Mouse (Mus musculus) stomach, embryonic 15.5 days (tissue): Measurements from ENCODE around the gene Tcp11l1. TPM values are rescaled to one million over a fixed set of nuclear protein-coding genes. Genes with fewer than 3 reads are reported as not detected.

Source experiments
- ATAC-seq: fragments of 200-750 bp; cut with Nextera tagmentation; 2 replicates; pipeline ENCODE4 v1.8.0; 2017; ENCODE audit warnings: low read depth, moderate number of reproducible peaks, moderate TSS enrichment; ENCODE audit not compliant: insufficient read depth, low FRiP score
- H3K27ac ChIP-seq: fragments of 300-500 bp; sonication (generic); 2 replicates; pipeline ENCODE4 v1.5.1; 2015; ENCODE audit warnings: mild to moderate bottlenecking, inconsistent platforms
- H3K27me3 ChIP-seq: fragments of 300-500 bp; sonication (generic); replicated peaks from 2 replicates; pipeline ENCODE4 v1.6.1; 2015; ENCODE audit warnings: inconsistent platforms
- H3K36me3 ChIP-seq: fragments of 300-500 bp; sonication (generic); 2 replicates; pipeline ENCODE4 v1.6.1; 2015; ENCODE audit warnings: inconsistent platforms
- H3K4me1 ChIP-seq: fragments of 300-500 bp; sonication (generic); 2 replicates; pipeline ENCODE4 v1.6.1; 2015; ENCODE audit warnings: inconsistent platforms
- H3K4me2 ChIP-seq: fragments of 300-500 bp; sonication (generic); 2 replicates; pipeline ENCODE4 v1.6.1; 2015; ENCODE audit warnings: mild to moderate bottlenecking, inconsistent platforms
- H3K4me3 ChIP-seq: fragments of 300-500 bp; sonication (generic); replicated peaks from 2 replicates; pipeline ENCODE4 v1.5.1; 2015; ENCODE audit warnings: inconsistent platforms
- H3K9ac ChIP-seq: fragments of 300-500 bp; sonication (generic); 2 replicates; pipeline ENCODE4 v1.6.1; 2015; ENCODE audit warnings: inconsistent platforms
- H3K9me3 ChIP-seq: fragments of 300-500 bp; sonication (generic); 2 replicates; pipeline ENCODE4 v1.6.1; 2016; ENCODE audit warnings: inconsistent platforms
- WGBS: fragments of 180-500 bp; shearing (Covaris S2); methylation state at CpG from one replicate; pipeline ENCODE4 v1.1.7; 2015; 5-methylcytosine and 5-hydroxymethylcytosine counted together
- polyA plus RNA-seq: library from polyadenylated mRNA; unstranded; fragments of >200 nt; fragmentation: Nextera tagmentation; extraction: Ambion mirVana; gene quantifications from 2 replicates; pipeline ENCODE4 v1.2.1, GENCODE M21; 2015

Gene Tcp11l1
- 31.7 and 36.6 TPM in 2 replicates for polyA plus RNA-seq

DNA sequence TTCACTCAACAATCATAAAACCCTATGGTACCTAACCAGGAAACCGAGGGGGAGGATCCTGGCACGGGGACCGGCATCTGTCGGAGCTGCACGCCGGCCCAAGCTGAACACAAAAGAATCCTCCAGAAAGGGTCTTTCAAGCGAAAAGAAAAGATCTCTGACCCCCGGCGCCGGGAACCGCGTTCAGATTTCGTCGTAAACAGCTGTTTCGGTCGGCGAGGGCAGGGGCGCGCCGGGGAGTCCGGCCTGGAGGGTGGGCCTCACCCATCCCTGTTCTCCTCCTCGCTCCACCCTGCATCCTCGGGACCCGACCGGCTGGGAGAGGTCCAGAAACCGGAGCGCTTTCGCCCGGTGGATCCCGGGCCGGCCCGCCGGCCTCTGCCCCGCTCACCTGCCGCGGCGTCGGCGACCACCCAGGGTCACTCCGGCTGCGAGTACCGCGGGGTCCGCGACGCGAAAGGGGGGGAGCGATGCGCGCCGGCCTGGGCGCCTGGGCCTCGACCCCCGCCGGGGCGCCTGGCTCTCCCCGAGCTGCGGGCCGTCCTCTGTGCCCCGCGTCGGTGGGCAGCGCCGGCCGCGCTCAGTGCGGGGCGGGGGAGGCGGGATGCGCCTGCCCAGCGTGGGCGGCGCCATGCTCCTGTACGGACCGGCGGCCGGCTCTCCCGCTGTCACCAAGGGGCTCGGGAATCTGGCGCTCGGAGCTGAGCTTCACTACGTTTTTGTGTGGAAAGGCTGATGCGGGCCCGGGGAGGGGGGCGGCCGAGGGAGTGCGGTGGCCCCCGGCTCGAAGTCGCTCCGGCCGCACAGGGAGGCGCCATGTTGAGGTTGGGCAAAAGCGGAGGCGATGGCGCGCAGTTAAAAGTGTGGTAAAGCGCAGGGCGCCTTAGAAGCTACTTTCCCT lies at the start of gene Tcp11l1:
Gene Tcp11l1 (minus strand): TSS at position 585 of the 901 bp plus-strand sequence.
- peak; percentile 86 for ATAC-seq
- Histone ChIP-seq H3K9me3 (no peaks in the 10 kb centered on the region), H3K4me1 (0 out of 2 replicates have a peak, but pooled peaks cover 4% of the 10 kb centered on the region), H3K27ac (peak within 1 kb of the TSS; percentile 74), H3K27me3 (no peaks in the 10 kb centered on the region), H3K9ac (peak within 1 kb of the TSS; percentile 78), H3K36me3 (no peaks in the 10 kb centered on the region), H3K4me2 (peak within 1 kb of the TSS; percentile 83), H3K4me3 (peak within 1 kb of the TSS; percentile 87)
- WGBS = under 1% methylated on average over 76 of the region's 99 CpGs

DNA sequence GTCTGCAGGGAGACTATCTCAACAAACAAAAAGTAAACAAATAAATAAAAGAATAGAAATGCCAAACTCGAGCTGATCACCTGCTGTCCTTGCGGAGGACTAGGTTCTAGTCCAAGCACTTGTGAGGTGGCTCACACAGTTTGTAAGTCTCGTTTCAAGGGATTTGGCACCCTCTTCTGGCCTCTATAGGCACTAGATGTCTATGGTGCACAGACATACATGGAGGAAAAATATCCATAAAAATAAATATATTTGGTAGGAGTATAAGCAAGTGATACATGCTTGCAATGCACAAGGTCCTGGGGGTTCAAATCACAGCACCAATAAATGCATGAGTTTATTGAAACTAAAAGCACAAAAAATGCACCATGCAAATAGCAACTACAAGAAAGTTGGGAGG lies 38.6 kb upstream of the Tcp11l1 start:
- H3K27ac ChIP-seq = no peak overlapping the region
- no peak; the same call in 1 of the 2 replicates for ATAC-seq
- no peak overlapping the region for H3K9ac ChIP-seq
- H3K4me2 ChIP-seq = no peak overlapping the region
- no peaks in the 10 kb centered on the region for H3K4me1 ChIP-seq
- no peak overlapping the region for H3K4me3 ChIP-seq
- WGBS = 55% methylated on average over 3 of the region's 3 CpGs
- H3K9me3 ChIP-seq = no peaks in the 10 kb centered on the region
- no peaks in the 10 kb centered on the region for H3K36me3 ChIP-seq
- H3K27me3 ChIP-seq = no peaks in the 10 kb centered on the region

DNA sequence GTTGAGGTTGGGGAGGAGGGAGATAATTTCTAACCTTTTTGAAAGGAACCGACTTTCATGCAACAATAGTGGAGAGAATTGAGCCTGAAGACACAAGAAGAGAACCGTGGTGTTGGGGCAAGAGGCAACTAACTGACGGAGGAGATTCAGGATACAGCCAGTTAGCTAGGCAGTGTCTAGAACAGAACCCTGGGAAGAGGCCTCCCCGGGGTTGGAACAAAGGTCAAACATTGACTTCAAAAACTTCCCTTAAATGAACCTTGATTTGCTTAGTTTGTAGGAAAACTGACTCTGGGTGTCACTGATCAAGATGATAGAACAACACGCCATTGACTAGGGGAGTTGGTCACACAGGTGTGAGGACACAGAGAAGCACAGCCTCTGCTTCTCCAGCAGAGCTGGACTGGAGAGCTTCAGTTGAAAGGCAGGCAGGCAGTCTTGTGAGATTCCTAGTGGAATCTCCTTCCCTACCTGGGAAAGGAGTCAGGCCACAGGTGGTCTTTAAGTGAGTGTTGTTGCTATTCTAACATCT lies 36.7 kb upstream of the Tcp11l1 start:
- 72% methylated on average over 5 of the region's 5 CpGs for WGBS
- no peak for ATAC-seq

DNA sequence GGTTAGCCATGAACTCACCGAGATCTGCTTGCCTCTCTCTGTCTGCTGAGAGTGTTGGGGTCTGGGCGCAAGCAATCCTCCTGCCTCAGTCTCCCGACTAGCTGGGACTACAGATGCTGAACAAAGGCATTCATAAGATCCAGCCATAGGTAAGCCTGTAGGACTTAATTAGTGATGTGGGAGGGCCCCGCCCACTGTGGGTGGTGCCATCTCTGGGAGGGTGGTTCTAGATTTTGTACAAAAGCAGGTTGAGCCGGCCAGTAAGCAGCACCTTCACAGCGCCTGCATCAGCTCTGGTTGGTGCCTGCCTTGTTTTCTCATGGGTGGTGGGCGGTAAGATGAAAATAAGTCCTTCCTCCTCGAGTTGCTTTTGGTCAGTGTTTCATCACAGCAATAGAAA lies 34.3 kb upstream of the Tcp11l1 start:
- no peak for ATAC-seq
- no peaks in the 10 kb centered on the region for H3K9me3 ChIP-seq
- H3K4me2 ChIP-seq = no peak overlapping the region
- H3K4me3 ChIP-seq = no peak overlapping the region
- H3K36me3 ChIP-seq = no peaks in the 10 kb centered on the region
- 54% methylated on average over 8 of the region's 8 CpGs for WGBS
- no peak overlapping the region for H3K27ac ChIP-seq
- no peak overlapping the region for H3K9ac ChIP-seq
- H3K27me3 ChIP-seq = no peaks in the 10 kb centered on the region
- 0 out of 2 replicates have a peak, but pooled peaks cover 8% of the 10 kb centered on the region for H3K4me1 ChIP-seq

More for the DNA sequence above, 36.7 kb upstream of the Tcp11l1 start:
- no peak overlapping the region for H3K4me2 ChIP-seq
- H3K4me1 ChIP-seq = no peaks in the 10 kb centered on the region
- no peaks in the 10 kb centered on the region for H3K36me3 ChIP-seq
- H3K27me3 ChIP-seq = no peaks in the 10 kb centered on the region
- H3K9me3 ChIP-seq = no peaks in the 10 kb centered on the region
- no peak overlapping the region for H3K27ac ChIP-seq
- H3K4me3 ChIP-seq = no peak overlapping the region
- no peak overlapping the region for H3K9ac ChIP-seq

DNA sequence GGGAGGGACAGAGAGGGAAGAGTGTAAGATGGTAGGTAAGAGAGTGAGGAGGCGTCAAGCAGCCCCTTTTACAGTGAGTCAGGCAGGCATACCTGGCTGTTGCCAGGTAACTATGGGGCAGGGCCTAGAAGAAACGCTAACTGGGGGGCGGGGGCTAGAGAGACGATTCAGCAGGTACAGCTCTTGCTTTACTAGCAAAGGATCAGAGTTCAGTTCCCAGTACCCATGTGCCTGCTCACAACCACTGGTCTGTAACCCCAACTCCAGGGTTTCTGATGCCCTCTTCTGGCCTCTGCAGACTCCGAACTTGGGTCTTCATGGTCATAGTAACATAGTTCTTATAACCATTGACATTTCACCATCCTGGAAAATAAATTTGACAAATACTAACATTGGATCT lies 32.0 kb upstream of the Tcp11l1 start:
- Histone ChIP-seq H3K4me1 (0 out of 2 replicates have a peak, but pooled peaks cover 10% of the 10 kb centered on the region), H3K9ac (no peak overlapping the region), H3K4me3 (no peak overlapping the region), H3K9me3 (no peaks in the 10 kb centered on the region), H3K27me3 (no peaks in the 10 kb centered on the region), H3K27ac (no peak overlapping the region), H3K4me2 (no peak overlapping the region), H3K36me3 (no peaks in the 10 kb centered on the region)
- no peak for ATAC-seq
- WGBS = 50% methylated on average over 5 of the region's 5 CpGs

DNA sequence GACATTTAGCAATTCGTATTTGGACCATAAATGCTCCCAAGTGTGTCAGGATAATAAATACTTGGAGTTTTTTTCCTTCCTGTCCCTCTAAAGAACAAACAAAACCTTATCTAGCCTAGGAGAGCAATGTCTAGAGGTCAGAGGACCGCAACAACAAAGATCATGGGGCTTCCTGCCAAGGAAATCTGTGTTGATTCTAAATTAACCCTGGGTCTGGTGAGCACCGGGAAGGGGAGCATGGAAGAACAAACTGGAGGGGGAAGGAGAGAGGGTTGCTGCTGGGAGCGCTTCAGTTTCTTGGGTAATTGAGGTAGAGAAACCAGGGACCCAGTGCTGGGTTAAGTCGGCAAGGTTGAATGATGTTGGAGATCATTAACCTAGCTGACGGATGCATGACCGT lies 31.2 kb upstream of the Tcp11l1 start:
- no peaks in the 10 kb centered on the region for H3K9me3 ChIP-seq
- H3K27ac ChIP-seq = no peak overlapping the region
- H3K9ac ChIP-seq = no peak overlapping the region; the same call in 1 of the 2 replicates
- H3K4me2 ChIP-seq = peak overlapping the region; percentile 76
- H3K36me3 ChIP-seq = no peaks in the 10 kb centered on the region
- H3K4me1 ChIP-seq = 0 out of 2 replicates have a peak, but pooled peaks cover 10% of the 10 kb centered on the region
- peak overlapping the region; percentile 68 for H3K4me3 ChIP-seq
- 11% methylated on average over 7 of the region's 7 CpGs for WGBS
- ATAC-seq = no peak
- no peaks in the 10 kb centered on the region for H3K27me3 ChIP-seq

DNA sequence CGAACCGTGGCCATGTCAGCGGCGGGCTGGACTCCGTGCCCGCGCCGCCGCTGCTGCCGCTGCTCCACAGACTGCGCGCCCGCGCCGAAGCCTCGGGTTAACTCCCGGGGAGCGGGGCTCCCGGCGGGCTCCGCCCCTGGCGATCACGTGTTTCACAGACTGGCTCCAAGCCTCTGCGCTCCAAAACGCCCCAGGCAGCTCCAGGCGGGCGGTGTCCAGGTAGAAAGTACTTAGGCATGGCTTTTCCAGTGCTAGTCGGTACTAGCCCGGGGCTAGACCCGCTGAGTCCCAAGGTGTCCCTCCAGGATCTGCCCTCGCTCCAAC lies 30.7 kb upstream of the Tcp11l1 start, which contains the start of gene Depdc7:
Gene Depdc7 (minus strand): TSS at position 138 of the 324 bp plus-strand sequence.
- Histone ChIP-seq H3K36me3 (no peaks in the 10 kb centered on the region), H3K4me3 (peak within 1 kb of the TSS; percentile 68), H3K4me2 (peak within 1 kb of the TSS; percentile 76), H3K27ac (peak within 1 kb of the TSS; percentile 22; the same call in 1 of the 2 replicates), H3K4me1 (0 out of 2 replicates have a peak, but pooled peaks cover 10% of the 10 kb centered on the region), H3K9me3 (no peaks in the 10 kb centered on the region), H3K27me3 (no peaks in the 10 kb centered on the region), H3K9ac (peak within 1 kb of the TSS; percentile 72)
- under 1% methylated on average over 31 of the region's 31 CpGs for WGBS
- ATAC-seq = peak; percentile 91

DNA sequence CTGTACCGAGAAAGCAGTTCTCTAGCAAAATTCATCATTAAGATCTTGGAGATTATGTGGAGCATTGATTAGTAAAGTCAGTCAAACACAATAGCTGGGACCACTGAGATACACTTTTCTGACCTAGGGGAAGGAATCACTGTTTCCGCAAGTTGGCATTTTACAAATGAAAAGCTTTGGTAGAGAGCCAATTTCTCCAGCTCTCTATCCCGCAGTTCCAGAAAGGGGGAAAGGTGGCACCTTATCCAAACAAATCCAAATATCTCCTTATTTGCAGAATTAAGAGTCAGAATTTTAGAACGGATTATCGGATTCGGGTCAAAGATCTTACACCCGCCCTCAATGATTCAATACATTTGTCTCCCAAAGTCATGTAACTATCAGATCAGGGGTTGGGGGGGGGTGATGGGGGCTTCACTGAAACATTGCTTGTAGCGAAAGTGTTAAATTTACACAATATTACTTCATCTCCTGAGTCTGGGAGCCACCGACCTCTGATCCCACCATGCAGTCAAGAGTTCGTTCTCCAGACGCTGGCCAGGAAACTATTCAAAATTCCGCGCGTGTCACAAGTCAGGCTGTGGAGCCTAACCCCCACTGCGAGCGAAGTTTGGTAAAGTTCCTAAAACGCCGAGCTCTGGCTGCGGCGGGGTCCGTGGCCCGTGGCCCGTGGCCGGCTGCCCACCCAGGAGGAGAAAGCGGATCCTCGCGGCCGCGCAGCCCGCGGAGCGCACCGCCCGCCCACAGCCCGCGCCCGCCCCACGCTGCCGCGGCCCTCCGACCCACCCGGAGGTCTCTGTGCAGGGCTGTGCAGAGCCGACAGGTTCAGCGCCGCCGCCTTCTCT lies 30.1 kb upstream of the Tcp11l1 start:
- peak; percentile 32; the same call in 1 of the 2 replicates for ATAC-seq
- H3K9me3 ChIP-seq = no peaks in the 10 kb centered on the region
- 6% methylated on average over 30 of the region's 46 CpGs for WGBS
- H3K4me2 ChIP-seq = peak overlapping the region; percentile 76
- peak overlapping the region; percentile 68 for H3K4me3 ChIP-seq
- H3K27ac ChIP-seq = peak overlapping the region; percentile 22; the same call in 1 of the 2 replicates
- peak overlapping the region; percentile 72 for H3K9ac ChIP-seq
- no peaks in the 10 kb centered on the region for H3K36me3 ChIP-seq
- no peaks in the 10 kb centered on the region for H3K27me3 ChIP-seq
- H3K4me1 ChIP-seq = 0 out of 2 replicates have a peak, but pooled peaks cover 10% of the 10 kb centered on the region

DNA sequence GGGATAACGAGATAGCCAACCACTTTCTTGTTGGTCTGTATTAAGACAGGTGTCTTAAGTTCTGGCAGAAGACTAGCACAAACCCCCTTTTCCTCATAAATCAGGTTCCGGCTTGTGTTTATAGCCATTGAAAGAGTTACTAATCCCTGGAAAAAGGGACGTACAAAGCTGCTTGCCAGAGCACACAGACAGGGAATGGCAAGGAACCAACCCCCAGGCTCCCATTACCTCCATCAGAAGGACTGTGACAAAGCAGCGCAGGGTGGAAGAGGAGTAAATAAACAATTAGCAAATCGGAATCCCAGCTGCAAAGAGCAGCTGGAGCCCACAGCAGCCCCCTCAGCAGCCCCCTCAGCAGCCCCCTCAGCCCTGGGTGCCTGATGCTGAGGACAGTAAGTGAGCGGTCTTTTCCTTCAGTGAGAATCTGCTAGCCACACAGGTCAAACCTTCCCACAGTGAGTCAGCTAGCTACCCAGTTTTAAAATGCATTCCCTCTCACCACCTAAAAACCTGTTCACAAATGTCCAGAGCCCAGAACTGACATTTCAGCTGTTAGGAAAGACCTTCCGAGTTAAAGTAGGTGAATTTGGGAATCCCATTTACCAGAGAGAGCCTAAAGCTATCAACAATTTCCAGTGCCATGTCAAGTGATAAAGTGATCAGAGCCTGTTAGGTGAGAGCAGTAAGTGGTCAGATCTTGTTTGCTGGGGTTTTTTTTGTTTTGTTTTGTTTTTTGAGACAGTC lies 29.2 kb upstream of the Tcp11l1 start:
- 31% methylated on average over 7 of the region's 7 CpGs for WGBS
- Histone ChIP-seq H3K9ac (no peak overlapping the region), H3K4me3 (0 out of 2 replicates have a peak overlapping the region, but pooled peaks have one; percentile 68), H3K27me3 (no peaks in the 10 kb centered on the region), H3K9me3 (no peaks in the 10 kb centered on the region), H3K4me1 (0 out of 2 replicates have a peak, but pooled peaks cover 10% of the 10 kb centered on the region), H3K4me2 (peak overlapping the region; percentile 76), H3K36me3 (no peaks in the 10 kb centered on the region), H3K27ac (no peak overlapping the region)
- no peak for ATAC-seq

DNA sequence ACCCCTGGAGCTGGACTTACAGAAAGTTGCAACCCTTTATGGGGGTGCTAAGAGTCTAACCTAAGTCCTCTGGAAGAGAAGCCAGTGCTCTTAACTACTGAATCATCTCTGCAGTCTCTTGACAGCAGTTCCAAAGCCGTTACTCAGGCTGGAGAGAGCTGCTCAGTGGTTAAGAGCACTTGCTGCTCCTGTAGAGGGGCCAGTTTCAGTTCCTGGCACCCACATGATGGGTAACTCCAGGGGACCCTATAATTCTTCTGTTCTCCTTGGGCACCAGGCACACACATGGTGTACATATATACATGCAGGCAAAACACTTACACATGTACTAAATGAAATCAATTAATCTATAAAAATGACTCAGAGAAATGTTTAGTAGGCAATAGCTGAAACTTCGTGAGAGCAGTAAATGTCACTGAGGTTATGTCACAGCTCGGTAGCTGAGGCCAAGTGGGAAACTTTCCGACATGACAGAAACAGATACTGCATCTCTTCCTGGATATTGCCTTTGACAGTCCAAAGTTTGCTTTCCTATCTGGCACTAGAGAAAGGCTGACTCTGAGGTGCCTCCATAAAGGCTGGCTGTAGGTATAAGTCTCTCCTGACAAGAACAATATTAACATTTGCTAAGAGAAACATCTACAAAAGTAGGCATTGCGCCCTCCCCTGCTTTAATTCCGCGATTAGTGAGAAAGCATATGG lies 28.4 kb upstream of the Tcp11l1 start:
- Histone ChIP-seq H3K9ac (no peak overlapping the region), H3K4me3 (no peak overlapping the region), H3K36me3 (no peaks in the 10 kb centered on the region), H3K9me3 (no peaks in the 10 kb centered on the region), H3K27me3 (no peaks in the 10 kb centered on the region), H3K4me2 (peak overlapping the region; percentile 76; the same call in 1 of the 2 replicates), H3K27ac (no peak overlapping the region), H3K4me1 (0 out of 2 replicates have a peak, but pooled peaks cover 10% of the 10 kb centered on the region)
- 52% methylated on average over 7 of the region's 7 CpGs for WGBS
- ATAC-seq = no peak
